Mouse (Mus musculus): ENCODE results near the gene Fahd1.

DNA sequence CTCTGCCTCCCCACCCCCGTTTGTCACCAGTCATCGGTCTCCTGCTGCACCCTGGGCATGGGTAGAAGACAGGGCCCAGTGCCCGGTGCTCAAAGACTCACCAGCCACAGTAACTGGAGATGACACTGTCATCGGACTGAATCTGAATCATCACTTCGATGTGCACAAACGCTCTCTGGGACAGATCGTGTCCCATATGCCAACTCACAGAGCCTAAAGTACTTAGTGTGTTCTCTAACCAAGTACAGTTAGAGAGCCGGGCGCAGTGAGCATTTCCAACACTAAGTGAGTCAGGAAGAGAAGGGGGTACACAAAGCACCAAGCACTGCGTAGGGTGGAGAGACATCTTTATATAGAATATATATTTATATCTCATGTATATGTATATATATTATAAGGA lies 17.8 kb upstream of the Fahd1 start:
- TF ChIP-seq CTCF (IDR thresholded peaks at IDR 0.05; ENCODE audit: borderline replicate concordance, control insufficient read depth, extremely low read depth, insufficient read depth, low read length, poor library complexity) (no peak), POLR2A (IDR thresholded peaks at IDR 0.05; ENCODE audit: control insufficient read depth, extremely low read depth, insufficient read depth, low read length, poor library complexity) (no peak)
